Mouse (Mus musculus): ENCODE results near the gene Kcnh2. TPM values are rescaled to one million over a fixed set of nuclear protein-coding genes. Genes with fewer than 3 reads are reported as not detected.

The Kcnh2 gene
- total RNA-seq, 1 experiment from 2014 or later: not detected

- no peak for ATAC-seq (replicated peaks; ENCODE audit: insufficient number of reproducible peaks, low FRiP score, low TSS enrichment, poor library complexity, severe bottlenecking)
Observed at GRCm38 (mm10) chr5:24381486-24381885, 30.1 kb upstream of the Kcnh2 start.

GRCm38 (mm10) chr5:24380499-24380898 is 29.1 kb upstream of the Kcnh2 start:
- no peak for ATAC-seq (replicated peaks; ENCODE audit: insufficient number of reproducible peaks, low FRiP score, low TSS enrichment, poor library complexity, severe bottlenecking)

- no peak for ATAC-seq (replicated peaks; ENCODE audit: insufficient number of reproducible peaks, low FRiP score, low TSS enrichment, poor library complexity, severe bottlenecking)
Observed at GRCm38 (mm10) chr5:24379501-24379900, 28.1 kb upstream of the Kcnh2 start.

GRCm38 (mm10) chr5:24378700-24379099 is 27.3 kb upstream of the Kcnh2 start:
- ATAC-seq (replicated peaks; ENCODE audit: insufficient number of reproducible peaks, low FRiP score, low TSS enrichment, poor library complexity, severe bottlenecking): no peak

- no peak for ATAC-seq (replicated peaks; ENCODE audit: insufficient number of reproducible peaks, low FRiP score, low TSS enrichment, poor library complexity, severe bottlenecking)
Observed at GRCm38 (mm10) chr5:24374666-24375328, 23.4 kb upstream of the Kcnh2 start.

- no peak for ATAC-seq (replicated peaks; ENCODE audit: insufficient number of reproducible peaks, low FRiP score, low TSS enrichment, poor library complexity, severe bottlenecking)
Observed at GRCm38 (mm10) chr5:24374216-24374615, 22.8 kb upstream of the Kcnh2 start.

- no peak for ATAC-seq (replicated peaks; ENCODE audit: insufficient number of reproducible peaks, low FRiP score, low TSS enrichment, poor library complexity, severe bottlenecking)
Observed at GRCm38 (mm10) chr5:24373807-24374206, 22.4 kb upstream of the Kcnh2 start.

- no peak for ATAC-seq (replicated peaks; ENCODE audit: insufficient number of reproducible peaks, low FRiP score, low TSS enrichment, poor library complexity, severe bottlenecking)
Observed at GRCm38 (mm10) chr5:24369767-24370166, 18.4 kb upstream of the Kcnh2 start.

- no peak for ATAC-seq (replicated peaks; ENCODE audit: insufficient number of reproducible peaks, low FRiP score, low TSS enrichment, poor library complexity, severe bottlenecking)
Observed at GRCm38 (mm10) chr5:24366426-24366825, 15.0 kb upstream of the Kcnh2 start.

- ATAC-seq (replicated peaks; ENCODE audit: insufficient number of reproducible peaks, low FRiP score, low TSS enrichment, poor library complexity, severe bottlenecking): no peak
Observed at GRCm38 (mm10) chr5:24365528-24365927, 14.1 kb upstream of the Kcnh2 start.

- no peak for ATAC-seq (replicated peaks; ENCODE audit: insufficient number of reproducible peaks, low FRiP score, low TSS enrichment, poor library complexity, severe bottlenecking)
Observed at GRCm38 (mm10) chr5:24364963-24365362, 13.6 kb upstream of the Kcnh2 start.

GRCm38 (mm10) chr5:24364508-24364907 is 13.1 kb upstream of the Kcnh2 start, which contains the start of gene Nos3:
Gene Nos3 (plus strand): TSS chr5:24364810.
- ATAC-seq (replicated peaks; ENCODE audit: insufficient number of reproducible peaks, low FRiP score, low TSS enrichment, poor library complexity, severe bottlenecking): no peak

GRCm38 (mm10) chr5:24364061-24364460 is 12.7 kb upstream of the Kcnh2 start:
- ATAC-seq (replicated peaks; ENCODE audit: insufficient number of reproducible peaks, low FRiP score, low TSS enrichment, poor library complexity, severe bottlenecking): no peak

- ATAC-seq (replicated peaks; ENCODE audit: insufficient number of reproducible peaks, low FRiP score, low TSS enrichment, poor library complexity, severe bottlenecking): no peak
Observed at GRCm38 (mm10) chr5:24363467-24363866, 12.1 kb upstream of the Kcnh2 start.

- peak; percentile 75; the same call in 1 of the 2 replicates for ATAC-seq (replicated peaks; ENCODE audit: insufficient number of reproducible peaks, low FRiP score, low TSS enrichment, poor library complexity, severe bottlenecking)
Observed at GRCm38 (mm10) chr5:24360792-24361454, 9.5 kb upstream of the Kcnh2 start.

- ATAC-seq (replicated peaks; ENCODE audit: insufficient number of reproducible peaks, low FRiP score, low TSS enrichment, poor library complexity, severe bottlenecking): no peak
Observed at GRCm38 (mm10) chr5:24357461-24357860, 6.1 kb upstream of the Kcnh2 start.

- no peak for ATAC-seq (replicated peaks; ENCODE audit: insufficient number of reproducible peaks, low FRiP score, low TSS enrichment, poor library complexity, severe bottlenecking)
Observed at GRCm38 (mm10) chr5:24356764-24357163, 5.4 kb upstream of the Kcnh2 start.

GRCm38 (mm10) chr5:24353327-24353726 is 1.9 kb upstream of the Kcnh2 start:
- no peak for ATAC-seq (replicated peaks; ENCODE audit: insufficient number of reproducible peaks, low FRiP score, low TSS enrichment, poor library complexity, severe bottlenecking)

- ATAC-seq (replicated peaks; ENCODE audit: insufficient number of reproducible peaks, low FRiP score, low TSS enrichment, poor library complexity, severe bottlenecking): no peak
Observed at GRCm38 (mm10) chr5:24352251-24352859, 951 bp upstream of the Kcnh2 start.

- no peak for ATAC-seq (replicated peaks; ENCODE audit: insufficient number of reproducible peaks, low FRiP score, low TSS enrichment, poor library complexity, severe bottlenecking)
Observed at GRCm38 (mm10) chr5:24351701-24352171, 332 bp upstream of the Kcnh2 start.

Data from monocyte, adult 5-6 weeks (primary cell).